Mouse (Mus musculus): ENCODE results near the gene Tfe3. TPM values are rescaled to one million over a fixed set of nuclear protein-coding genes. Genes with fewer than 3 reads are reported as not detected.
"Not testable (repeated sequence)": the region's sequence is repeated elsewhere in the genome, so short reads cannot be mapped to it uniquely, and the experiment has no call there.

The Tfe3 gene
- polyA plus RNA-seq, 1 experiment: 38.8 TPM

DNA sequence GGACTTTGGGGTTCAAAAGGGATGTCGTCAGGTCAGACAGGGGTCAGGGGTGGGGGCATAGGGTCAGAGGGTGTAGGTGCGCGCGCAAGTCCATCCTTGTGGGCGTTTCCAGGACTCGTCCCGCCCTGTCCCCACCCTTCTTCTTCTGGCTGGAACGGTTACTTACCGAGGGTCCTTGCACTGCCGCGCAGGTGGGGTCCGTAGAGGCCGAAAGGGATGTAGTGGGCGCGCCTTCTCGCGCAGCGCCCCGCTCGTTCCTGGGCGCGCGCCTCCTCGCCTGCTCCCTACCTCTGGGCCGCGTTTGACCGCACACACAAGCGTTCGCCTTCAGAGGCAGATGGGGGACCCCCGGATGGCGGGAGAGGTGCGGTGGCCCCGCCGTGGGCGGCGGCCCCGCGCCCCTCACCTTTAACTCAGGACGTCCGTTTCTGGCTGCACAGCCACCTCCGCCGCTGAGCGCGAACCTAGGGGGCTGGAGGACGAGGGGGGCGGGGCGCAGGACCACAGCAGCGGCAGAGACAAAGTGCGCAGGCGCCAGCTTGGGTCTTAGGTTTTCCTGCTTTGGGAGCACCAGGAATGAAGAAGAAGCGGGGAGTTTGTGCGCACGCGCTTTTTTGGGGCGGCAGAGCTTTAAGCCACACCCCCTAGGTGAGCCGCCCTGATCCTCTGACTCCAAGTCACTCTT lies 11.8 kb upstream of the Tfe3 start, which contains the start of gene Ccdc120:
Ccdc120 (minus strand) TSS at position 474 of the 685 bp plus-strand sequence.
- no peak for DNase-seq (ENCODE audit: low read depth)

GRCm38 (mm10) chrX:7753627-7754026 lies 8.7 kb upstream of the Tfe3 start:
- DNase-seq (ENCODE audit: low read depth): not testable (repeated sequence)

DNA sequence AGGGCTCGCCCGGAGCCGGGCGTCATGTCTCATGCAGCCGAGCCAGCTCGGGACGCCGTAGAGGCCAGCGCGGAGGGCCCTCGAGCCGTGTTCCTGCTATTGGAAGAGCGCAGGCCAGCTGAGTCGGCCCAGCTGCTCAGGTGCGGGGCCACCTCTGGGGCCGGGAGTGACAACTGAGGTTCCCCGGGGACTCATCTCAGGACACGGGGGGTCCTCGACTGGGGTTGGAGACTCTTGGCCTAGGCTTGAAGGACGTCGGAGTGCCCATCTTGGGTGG lies 499 bp downstream of the Tfe3 start:
- DNase-seq (ENCODE audit: low read depth): no peak

- no peak for DNase-seq (ENCODE audit: low read depth)
Observed at GRCm38 (mm10) chrX:7763631-7764393, 1.5 kb downstream of the Tfe3 start.

DNA sequence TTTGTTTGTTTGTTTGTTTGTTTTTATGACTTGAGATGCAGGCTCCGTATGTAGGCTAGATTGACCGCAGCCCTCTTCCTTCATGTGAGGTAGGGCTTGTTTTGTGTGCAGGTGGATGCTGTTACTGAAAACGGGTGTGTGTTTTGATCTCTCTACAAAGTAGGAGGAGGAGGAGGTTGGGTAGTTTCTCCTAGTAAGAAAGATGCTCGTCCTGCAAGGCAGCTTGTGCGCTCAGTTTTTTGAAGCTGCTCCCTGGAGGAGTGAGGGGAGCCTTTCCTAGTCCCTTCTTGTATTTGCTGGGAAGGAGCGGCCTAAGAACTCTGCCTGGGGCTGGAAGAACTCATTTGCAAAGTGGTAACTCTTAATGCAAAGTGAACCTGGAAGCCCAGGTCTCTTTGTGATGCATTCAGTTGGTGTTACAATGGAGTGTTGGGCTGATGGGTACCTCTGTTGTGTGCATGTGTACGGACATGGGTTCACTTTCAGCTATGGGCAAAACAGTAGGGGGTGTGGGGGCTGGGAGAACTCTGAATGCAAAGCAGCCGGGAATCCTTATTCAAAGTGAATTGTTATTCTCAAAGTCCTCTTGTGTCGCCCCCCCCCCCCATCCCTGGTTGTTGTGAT lies 2.4 kb downstream of the Tfe3 start:
- DNase-seq (ENCODE audit: low read depth): no peak

DNA sequence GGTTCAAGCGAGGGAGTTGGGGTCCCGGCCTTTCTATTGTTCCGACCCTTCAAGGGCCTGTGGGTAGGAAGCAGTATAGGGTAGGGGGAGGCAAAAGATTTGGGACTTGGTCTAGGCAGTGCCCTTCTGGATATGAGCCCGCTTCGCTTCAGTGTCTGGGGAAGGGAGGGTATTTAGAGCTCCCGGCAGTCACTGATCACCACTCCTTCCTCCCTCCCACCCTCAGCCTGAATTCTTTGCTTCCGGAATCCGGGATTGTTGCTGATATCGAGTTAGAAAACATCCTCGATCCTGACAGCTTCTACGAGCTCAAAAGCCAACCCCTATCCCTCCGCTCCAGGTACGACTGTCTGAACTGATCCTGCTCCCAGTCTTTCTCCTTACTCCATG lies 2.9 kb downstream of the Tfe3 start:
- DNase-seq (ENCODE audit: low read depth): no peak

DNA sequence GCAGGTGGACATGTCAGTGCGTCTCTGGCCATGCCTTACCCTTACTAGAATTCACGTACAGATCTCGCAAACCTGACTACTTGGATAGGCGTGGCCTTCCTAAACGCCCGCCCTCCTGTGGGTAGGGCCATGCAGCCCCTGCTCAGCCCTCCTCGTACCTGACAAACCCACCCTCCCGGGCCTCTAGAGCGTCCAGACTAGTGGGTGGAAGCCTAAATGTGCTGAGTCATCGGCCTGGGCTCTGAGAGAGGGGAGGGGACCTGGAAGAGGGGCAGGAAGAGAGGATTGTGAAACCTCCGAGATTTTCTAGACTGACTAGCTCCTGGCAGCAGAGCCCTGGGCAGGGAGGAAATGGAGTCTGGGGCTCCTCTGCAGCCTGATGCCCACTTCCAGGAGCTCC lies 3.4 kb downstream of the Tfe3 start:
- no peak for DNase-seq (ENCODE audit: low read depth)

DNA sequence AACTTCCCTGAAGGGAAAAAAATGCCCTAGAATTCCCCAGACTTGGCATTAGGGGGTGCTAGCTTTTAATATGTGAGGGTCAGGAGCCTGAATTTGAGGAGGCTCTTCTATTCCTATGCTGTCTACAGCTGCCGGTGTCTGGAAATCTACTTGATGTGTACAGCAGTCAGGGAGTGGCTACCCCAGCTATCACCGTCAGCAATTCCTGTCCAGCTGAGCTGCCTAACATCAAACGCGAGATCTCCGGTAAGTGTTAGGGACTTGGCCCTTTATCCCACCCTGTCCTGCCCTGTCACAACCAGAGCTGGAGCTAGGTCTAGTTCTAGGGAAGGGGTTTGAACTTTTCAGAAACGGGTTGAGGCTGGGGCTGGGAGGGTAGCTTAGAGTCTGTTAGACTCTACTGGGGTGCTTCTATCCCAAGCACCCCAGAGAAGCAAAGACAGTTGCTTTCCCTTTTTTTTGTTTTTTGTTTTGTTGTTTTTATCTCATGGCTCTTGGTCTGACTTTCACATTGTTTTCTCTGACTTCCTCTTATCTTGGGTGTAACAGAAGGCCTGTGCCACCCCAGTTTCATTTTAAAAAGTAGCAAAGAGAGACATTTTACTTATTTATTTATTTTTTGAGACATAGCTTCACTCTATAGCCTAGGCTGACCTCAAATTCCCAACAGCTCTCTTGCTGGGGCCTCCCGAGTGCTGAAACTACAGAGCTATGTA lies 7.1 kb downstream of the Tfe3 start:
- no peak for DNase-seq (ENCODE audit: low read depth)

DNA sequence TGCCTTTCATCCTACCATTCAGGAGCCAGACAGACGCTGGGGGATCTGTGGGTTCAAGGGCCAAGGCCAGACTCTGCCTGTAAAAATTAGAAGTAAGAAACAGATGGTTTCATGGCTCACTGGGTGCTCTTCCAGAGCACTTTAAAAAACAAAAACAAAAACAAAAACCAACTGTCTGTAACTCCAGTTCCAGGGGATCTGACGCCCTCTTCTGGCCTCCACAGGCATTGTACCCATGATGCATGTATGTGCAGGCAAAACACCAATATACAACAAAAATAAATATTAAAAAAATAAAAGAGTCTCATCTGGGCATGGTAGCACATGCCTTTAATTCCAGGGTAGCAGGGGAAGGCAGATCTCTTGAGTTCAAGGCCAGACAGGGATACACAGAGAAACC lies 10.4 kb downstream of the Tfe3 start:
- DNase-seq (ENCODE audit: low read depth): no peak

DNA sequence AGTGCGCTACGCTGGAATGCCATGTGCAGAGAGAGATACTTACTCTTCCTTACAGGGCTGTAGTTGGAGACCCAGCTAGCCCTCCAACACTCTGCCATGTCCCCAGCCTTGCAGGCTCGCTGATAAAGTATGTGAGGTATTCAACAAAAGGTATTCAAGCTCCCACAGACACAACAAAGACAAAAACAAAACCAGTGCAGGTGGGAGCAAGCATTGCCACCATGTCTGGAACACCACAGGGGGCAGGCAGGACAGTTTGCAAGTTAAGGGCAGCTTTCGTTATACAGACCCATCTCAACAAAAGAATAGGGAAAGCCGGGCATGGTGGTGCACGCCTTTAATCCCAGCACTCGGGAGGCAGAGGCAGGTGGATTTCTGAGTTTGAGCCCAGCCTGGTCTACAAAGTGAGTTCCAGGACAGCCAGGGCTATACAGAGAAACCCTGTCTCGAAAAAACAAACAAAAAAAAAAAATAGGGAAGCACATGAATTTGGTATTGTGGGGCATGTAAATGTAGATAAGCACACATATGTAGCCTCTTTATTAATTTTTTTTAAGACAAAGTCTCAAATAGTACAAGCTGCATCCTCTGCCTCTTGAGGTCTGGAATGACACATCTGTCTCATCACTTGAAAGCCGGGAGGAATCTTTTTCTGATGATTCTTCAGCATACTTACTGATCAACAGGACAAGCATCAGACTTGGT lies 13.3 kb downstream of the Tfe3 start:
- no peak for DNase-seq (ENCODE audit: low read depth)

DNA sequence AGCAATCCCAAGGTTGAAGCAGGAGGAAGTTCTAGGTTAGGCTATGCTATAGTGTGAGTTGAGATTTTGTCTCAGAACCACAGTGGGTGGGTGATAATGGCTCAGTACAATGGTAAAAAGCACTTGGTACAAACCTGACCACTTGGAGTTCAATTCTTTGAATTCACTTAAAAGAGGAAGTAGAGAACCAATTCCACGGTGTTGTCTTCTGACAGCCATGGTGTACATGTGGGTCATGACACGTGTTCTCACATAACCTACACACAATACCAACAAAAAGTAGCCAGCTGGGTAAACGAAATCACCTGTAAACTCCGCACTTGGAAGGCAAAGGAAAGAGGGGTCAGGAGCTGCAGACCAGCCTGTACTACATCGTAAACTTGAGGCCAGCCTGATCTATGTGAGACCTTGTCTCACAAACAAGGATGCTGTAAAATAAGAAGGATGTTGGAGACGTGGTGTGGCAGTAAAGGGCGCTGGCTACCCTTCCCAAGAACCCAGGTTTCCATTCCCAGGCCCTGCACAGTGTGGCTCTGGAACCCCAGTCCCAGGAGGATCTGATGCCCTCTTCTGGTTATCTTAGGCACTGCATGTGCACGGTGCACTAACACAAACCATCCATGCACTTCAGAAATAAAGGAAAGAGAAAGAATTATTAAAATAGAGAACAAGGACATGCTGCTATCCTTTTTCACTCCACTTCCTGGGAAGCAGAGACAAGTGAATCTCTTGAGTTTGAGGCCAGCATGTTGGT lies 14.1 kb downstream of the Tfe3 start:
- no peak for DNase-seq (ENCODE audit: low read depth)

- no peak for DNase-seq (ENCODE audit: low read depth)
Observed at GRCm38 (mm10) chrX:7778450-7779244, 16.3 kb downstream of the Tfe3 start.

- DNase-seq (ENCODE audit: low read depth): no peak
Observed at GRCm38 (mm10) chrX:7779294-7779693, 16.9 kb downstream of the Tfe3 start.

- DNase-seq (ENCODE audit: low read depth): no peak
Observed at GRCm38 (mm10) chrX:7782603-7783092, 20.3 kb downstream of the Tfe3 start.

DNA sequence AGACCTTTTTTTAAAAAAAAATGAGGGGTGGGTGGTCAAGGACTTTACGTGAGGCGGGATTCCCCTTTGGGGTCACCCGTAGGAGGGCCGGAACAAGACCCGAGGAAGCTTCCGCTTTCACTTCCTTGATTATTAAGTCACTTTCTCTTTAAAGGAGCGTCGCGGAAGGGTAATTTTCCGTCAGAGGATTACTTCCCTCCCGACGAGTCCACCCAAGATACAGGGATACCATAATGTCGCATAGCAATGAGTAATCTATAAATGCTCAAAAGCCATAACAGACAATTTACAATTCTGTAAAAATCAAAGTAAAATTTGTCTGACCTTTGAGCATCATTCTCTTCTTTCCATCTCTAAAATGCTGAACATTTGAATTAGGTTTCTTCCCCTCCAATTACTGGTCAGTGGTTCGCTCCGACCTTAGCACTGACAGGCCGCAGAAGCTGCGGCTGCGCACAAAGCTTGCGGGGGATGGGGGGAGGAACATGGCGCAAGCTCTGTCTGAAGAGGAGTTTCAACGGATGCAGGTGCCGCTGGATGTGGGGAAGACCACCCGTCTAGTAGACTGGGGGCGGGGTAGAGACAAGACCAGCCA lies 27.3 kb downstream of the Tfe3 start, which contains the start of gene Gripap1:
Gripap1 (plus strand) TSS at position 224 of the 595 bp plus-strand sequence.
- no peak for DNase-seq (ENCODE audit: low read depth)

DNA sequence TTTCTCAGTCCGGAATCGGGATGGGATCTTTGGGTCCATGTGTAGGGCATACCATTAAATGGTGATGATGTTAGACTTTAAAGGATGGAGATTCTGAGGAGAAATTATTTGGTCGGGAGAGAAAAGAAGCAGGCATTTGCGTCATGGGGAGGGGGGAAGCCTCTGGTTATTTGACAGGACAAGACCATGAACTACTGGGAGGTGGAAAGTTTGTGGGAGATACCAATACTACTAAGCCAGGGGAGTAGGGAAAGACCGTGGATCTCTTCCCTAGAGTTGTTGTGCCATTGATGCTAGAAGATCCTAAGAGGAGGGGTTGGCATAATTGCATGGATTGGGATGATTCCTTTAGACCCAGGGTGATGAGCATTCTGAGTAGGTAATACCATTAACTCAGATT lies 27.9 kb downstream of the Tfe3 start:
- DNase-seq (ENCODE audit: low read depth): no peak

GRCm38 (mm10) chrX:7793361-7793760 lies 31.0 kb downstream of the Tfe3 start:
- DNase-seq (ENCODE audit: low read depth): no peak

GRCm38 (mm10) chrX:7795016-7795415 lies 32.7 kb downstream of the Tfe3 start:
- DNase-seq (ENCODE audit: low read depth): no peak

GRCm38 (mm10) chrX:7797327-7797726 lies 35.0 kb downstream of the Tfe3 start:
- DNase-seq (ENCODE audit: low read depth): no peak

DNA sequence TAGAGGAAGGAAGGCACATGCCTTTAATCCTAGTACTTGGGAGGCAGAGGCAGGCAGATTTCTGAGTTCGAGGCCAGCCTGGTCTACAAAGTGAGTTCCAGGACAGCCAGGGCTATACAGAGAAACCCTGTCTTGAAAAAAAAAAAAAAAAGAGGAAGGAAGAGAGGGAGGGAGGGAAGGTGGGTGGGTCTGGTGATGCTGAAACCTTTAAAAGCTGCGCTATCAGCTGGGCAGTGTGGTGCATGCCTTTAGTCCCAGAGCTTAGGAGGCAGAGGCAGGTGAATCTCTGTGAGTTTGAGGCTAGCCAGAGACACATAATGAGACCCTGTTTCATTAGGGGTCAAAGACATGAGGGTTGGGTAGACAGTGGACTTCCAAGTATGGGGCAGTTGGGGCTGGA lies 39.8 kb downstream of the Tfe3 start:
- not testable (repeated sequence) for DNase-seq (ENCODE audit: low read depth)

Data from gonadal fat pad, adult 2 months (tissue).